Mouse (Mus musculus): Measurements from ENCODE around the gene Map3k14. TPM values are rescaled to one million over a fixed set of nuclear protein-coding genes. Genes with fewer than 3 reads are reported as not detected.
"Not testable (repeated sequence)": the region's sequence is repeated elsewhere in the genome, so short reads cannot be mapped to it uniquely, and the experiment has no call there.

Map3k14 gene
- 1 to 10 TPM; 2.7 to 2.9 TPM for total RNA-seq (2021)

DNA sequence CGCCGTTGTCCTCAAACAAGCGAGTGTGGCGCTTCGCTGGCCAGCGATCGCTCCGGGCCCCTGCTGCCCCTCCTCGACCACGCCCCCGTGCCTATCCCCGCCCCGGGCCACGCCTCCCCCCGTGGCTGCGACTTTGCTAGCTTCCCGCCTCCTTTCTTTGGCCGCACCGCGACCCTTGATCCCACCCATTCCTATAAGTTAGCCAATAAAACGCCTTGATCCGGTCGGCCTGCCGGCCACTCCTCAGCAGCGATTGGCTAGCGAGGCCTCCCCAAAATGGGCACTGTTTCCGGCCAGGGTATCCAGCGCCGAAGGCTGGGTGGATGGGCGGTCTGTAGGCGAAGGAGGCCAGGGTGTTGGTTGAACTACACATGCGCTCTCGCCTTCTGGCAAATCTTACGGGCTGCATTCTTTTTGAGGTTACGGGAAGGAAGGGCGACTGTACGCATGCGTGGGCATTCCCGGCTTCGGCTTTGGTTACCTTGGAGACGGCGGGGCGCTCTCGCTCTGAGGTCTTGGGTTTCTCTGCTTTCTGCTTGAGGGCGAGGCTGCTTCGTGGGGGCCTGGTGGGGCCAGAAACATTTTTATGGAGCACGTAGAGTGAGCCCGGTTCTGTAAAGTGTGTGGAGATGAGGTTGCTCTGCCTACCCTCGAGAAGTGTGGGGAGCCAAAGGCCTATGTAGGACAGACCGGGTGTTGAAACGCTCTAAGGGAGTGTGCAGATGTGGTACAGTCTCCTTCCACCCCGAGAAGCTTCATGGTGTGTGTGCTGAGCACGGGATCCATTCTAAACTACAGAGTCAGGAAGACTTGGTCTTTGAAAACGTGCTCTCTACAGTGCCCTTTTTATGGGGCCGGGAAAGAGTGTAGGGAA lies at the start of gene Map3k14:
Gene Map3k14, minus strand, starts transcription at position 127 of the 874 bp plus-strand sequence.
- intact Hi-C loops (cut with DNase I): loop anchor here (5.0 kb wide), 3 partner anchors 35 to 240 kb away; partner anchors contain the start of genes Dcakd and Nmt1
- DNase-seq (ENCODE audit: low spot score): peak; percentile 100

DNA sequence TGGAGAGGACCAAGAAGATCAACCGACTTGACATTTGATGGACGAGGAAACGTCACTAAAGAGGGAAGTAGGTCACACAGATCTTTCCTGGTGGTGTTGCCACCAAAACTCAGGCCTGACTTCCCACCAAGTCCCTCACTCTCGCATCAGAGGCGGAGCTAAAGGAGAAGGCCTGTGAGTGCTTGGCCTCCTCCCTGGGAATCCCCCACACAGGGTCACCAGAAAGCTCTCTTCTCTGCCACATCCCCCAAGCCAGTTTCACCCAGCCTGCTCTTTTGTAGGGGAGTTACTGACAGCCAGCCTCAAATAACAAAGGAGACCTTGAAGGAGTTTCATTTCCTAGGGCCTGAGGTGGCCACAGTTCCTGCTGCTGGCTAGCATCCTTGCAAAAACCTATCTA lies 48.1 kb upstream of the Map3k14 start:
- intact Hi-C loops (cut with DNase I): no loop called here

DNA sequence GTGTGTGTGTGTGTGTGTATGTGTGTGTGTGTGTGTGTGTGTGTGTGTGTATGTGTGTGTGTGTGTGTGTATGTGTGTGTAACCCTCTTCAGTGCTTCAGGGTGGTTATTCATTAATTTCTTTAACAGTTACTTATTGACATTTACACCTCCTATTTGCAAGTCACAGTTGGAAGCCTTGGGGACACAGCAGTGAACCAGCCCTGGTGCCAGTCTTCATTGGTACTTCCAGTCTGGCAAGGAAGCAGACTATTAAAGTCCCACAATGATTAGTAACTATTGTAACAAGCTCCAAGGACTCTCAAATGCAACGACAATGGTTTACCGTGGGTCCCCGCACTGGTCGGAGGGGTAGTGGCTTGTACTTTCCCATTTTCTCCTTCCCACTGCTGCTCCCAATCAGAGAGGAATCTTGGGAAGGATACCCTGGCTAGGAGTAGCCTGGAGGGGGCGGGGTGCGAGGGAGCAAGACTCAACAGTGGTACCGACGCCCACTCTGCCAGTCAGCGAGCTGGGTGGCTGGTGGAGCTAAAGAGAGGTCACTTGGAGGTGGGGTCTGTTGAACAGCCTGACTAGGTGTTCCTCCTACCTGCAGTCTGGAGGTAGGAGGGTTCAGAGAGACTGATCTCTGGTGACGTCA lies 47.6 kb upstream of the Map3k14 start:
- no peak for DNase-seq (ENCODE audit: low spot score)
- intact Hi-C loops (cut with DNase I): no loop called here

More for the DNA sequence above, 48.1 kb upstream of the Map3k14 start:
- no peak for DNase-seq (ENCODE audit: low spot score)

DNA sequence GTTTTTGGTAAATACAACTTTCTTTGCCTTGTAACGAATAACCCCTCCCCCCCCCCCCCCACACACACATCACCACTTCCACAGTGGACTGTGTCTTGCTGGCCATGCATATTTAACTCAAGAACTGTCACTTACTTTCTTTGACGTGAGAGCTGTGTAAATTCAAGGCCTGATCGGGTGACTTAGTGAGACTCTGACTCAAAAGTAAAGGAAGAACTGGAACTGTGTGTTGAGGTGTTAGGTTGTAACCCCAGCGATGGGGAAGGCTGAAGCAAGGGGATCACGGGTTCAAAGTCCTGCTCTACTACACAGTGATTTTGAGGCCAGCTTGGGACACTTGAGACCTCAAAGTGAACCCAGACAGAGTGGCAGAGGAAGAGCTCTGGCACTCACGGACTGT lies 46.3 kb upstream of the Map3k14 start:
- intact Hi-C loops (cut with DNase I): no loop called here
- no peak for DNase-seq (ENCODE audit: low spot score)

DNA sequence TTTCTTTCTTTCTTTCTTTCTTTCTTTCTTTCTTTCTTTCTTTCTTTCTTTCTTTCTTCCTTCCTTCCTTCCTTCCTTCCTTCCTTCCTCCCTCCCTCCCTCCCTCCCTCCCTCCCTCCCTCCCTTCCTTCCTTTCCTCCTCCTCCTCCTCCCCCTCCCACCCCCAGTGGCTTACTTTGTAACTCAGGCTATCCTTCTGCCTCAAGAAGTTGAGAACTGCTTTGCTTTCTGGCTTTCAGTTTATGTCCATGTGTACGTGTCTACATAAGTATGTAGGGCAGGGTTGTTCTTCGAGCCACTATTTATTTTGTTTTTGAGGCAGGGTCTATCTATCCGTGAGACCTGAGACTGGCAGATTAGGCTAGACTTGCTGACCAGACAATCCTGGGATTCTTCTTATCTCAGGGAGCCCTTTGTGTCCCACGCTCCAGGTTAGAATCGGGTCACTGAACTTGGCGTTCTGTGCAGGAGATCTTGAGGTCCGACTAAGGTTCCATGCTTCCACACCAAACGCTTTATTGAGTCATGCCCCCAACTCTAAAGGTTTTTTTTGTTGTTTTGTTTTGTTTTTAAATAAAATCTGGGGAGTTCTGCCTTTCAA lies 45.5 kb upstream of the Map3k14 start:
- intact Hi-C loops (cut with DNase I): no loop called here
- DNase-seq (ENCODE audit: low spot score): no peak

DNA sequence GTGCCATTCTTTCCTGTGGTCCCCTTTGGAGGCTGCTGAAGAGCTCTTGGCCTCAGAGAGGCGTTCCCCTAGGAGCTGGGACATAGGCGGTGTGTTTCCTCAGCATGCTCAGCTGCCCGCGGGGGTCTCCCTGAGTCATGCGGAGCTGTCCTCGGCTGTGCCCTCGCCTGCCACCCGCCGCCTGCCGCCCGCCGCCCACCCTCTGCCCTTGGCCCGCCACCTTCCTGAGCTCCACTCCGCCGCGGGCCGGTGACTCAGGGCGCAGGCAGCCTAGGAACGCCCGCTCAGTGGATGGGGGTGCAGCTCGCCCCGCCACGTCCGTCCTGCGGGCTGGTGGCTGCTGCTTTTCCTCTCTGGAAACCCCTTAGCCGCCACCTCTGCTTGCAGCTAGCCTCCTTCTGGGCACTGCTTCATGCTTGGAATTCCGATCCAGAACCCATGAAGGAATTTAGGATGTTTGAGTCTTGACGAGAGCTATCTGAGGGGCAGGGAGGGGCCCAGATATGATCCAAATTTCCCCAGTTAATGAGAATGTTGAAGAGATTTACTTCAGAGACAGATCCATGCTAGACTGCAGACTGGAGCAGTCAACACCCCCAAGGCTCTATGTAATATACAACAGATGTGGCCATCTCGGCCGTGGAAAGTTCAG lies 44.8 kb upstream of the Map3k14 start:
- intact Hi-C loops (cut with DNase I): no loop called here
- DNase-seq (ENCODE audit: low spot score): peak; percentile 50

DNA sequence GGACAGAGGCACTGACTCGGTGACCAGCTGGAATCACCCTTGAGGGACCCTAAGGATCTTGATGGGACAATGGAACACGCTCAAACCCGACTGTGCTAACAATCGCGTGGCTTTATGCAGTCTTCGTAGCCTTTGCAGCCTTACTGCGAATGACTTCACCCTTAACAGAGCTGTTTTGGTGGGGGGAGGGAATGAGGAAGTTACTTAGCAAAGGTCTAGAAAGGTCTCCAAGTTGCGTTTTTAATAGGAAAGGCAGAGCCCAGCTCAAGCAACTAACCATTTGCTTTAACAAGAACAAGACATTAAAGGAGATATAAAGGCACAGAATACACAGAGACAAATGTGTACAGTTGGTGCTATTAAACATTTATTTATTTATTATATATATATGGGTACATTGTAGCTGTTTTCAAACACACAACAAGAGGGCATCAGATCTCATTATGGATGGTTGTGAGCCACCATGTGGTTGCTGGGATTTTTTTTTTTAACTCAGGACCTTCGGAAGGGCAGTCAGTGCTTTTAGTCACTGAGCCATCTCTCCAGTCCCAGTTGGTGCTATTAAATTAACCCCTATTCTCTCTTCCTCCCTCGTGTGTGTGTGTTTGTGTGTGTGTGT lies 42.8 kb upstream of the Map3k14 start:
- DNase-seq (ENCODE audit: low spot score): no peak
- intact Hi-C loops (cut with DNase I): no loop called here

DNA sequence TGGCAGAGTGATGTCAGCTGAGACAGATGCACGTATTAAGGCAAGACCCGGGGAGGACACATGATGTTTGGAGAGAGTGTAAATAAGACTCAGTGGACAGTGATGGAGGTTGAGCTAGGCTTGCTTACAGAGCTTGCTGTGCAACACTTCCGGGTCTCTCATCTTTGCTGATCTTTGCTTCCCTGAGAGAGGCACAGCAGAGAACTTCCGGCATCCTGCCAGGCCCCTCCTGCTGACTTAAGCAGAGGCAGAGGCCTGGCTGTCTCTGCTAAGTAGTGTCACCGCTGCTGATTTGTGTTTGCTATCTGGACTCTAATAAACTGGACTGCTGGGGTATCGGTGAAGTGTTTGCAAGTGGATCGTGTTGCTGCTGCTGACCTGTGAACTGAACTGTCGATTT lies 40.6 kb upstream of the Map3k14 start:
- peak; percentile 47 for DNase-seq (ENCODE audit: low spot score)
- intact Hi-C loops (cut with DNase I): no loop called here

DNA sequence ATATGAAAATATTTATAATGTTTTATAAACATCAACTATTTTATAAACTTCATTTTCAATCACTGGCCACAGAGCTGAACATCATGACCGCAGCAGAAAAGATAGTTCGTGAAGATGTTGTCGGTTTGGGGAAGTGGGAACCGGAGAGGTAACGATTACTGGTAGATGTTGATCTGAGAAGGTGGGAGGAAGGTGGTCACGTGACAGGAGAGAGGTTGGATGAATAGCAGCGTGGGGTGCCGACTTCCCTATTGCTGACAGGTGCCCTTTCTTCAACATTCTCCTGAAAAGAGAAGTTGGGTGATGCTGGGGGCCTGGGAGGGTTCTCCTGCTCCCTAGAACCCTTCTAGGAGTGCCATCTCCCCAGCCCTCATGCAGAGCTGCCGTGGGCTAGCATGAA lies 37.3 kb upstream of the Map3k14 start:
- DNase-seq (ENCODE audit: low spot score): no peak
- intact Hi-C loops (cut with DNase I): no loop called here

DNA sequence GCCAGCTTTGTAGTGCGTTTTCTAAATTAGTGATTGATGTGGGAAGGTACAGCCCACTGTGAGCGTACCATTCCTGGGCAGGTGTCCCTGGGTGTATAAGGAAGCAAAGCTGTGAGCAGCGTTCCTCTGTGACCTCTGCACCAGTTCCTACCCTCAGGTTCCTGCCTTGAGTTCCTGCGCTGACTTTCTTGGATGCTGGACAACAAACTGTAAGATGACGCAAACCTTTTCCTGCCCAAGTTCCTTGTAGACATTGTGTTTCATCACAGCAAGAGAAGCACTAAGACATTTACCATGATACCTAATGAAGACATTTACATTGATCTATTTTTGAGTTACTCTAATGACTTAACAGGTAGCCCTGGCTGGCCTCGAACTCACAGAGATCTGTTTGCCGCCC lies 27.5 kb upstream of the Map3k14 start:
- intact Hi-C loops (cut with DNase I): no loop called here
- no peak for DNase-seq (ENCODE audit: low spot score)

DNA sequence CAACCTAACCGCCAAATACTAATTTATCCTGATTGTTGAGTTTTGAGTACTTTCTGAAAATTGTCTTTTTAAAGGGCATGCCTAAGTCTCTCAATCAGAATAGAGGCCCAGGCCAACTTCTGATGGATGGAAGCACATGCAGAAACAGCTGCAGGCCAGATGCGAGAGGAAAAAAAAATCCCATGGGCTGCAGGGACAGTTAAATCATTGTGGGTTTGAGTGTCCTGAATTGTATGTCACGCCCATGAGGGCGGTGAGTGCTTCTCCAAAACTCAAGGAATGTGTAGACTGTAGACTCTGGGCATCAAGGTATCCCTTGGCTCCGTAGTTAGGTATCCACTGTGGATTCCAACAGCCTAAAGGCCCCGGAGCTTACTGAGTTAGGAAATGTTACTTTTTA lies 26.8 kb upstream of the Map3k14 start:
- peak; percentile 31 for DNase-seq (ENCODE audit: low spot score)
- intact Hi-C loops (cut with DNase I): no loop called here

DNA sequence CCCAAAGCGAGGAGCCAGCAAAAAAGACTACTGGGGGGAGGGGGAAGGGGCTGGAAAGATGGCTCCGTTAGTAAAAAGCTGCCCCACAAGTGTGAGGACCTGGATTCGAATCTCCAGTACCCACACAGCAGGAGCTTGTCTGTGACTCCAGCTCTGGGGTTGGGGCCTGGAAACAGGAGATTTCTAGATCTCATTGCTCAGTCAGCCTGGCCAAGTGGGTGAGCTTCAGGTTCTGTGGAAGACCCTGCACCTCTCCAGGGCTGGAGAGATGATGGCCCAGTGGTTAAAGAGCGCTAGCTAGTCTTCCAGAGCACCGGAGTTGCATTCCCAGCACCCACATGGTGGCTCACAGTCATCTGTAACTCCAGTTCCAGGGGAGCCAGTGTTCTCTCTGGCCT lies 25.6 kb upstream of the Map3k14 start:
- DNase-seq (ENCODE audit: low spot score): no peak
- intact Hi-C loops (cut with DNase I): no loop called here

DNA sequence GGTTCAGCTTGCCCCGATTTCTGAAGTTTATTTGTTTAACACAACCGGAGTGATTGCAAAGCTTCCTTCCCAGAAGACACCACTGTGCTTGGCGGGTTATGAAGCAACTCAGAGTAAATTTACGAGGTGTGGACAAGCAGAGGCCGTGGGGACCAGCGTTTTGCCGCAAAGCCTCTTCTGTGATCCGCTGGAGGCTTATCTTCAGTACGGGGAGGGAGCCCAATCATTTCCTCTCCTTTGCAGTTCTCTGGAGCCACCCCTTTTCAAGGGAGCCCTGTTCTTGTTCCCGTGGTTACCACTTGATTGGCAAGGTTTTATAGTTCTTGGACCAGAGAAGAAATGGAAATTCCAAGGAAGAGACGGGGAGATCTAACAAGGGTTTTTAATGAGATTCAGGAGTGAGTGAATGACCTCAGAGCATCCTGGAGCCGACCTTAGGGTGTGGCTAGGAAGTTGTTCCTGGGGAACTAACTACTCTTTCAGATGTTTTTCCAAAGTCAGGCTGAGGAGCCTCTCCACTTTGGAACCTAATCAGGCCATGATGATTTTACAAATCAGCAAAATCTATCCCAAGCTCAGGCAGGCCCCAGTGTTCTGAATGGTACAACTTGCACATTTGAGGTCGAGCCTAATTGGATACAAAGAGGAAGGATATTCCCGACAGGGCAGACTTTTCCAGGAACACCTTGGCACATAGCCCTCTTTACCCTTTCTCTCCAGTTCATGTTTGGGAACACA lies 25.0 kb upstream of the Map3k14 start:
- DNase-seq (ENCODE audit: low spot score): peak; percentile 58
- intact Hi-C loops (cut with DNase I): no loop called here

DNA sequence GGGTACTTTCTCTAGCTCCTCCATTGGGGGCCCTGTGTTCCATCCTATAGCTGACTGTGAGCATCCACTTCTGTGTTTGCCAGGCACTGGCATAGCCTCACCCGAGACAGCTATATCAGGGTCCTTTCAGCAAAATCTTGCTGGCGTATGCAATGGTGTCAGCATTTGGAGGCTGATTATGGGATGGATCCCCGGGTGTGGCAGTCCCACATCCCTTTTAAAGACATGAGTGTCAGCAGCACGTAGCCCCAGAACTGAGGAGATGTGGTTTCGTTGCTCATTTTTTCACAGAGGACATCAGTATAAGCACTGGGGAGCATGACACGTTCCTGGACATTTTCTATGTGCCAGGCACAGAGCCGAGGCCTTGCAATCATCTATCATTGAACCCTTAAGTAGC lies 23.6 kb upstream of the Map3k14 start:
- intact Hi-C loops (cut with DNase I); DNase-seq (ENCODE audit: low spot score): not testable (repeated sequence)

DNA sequence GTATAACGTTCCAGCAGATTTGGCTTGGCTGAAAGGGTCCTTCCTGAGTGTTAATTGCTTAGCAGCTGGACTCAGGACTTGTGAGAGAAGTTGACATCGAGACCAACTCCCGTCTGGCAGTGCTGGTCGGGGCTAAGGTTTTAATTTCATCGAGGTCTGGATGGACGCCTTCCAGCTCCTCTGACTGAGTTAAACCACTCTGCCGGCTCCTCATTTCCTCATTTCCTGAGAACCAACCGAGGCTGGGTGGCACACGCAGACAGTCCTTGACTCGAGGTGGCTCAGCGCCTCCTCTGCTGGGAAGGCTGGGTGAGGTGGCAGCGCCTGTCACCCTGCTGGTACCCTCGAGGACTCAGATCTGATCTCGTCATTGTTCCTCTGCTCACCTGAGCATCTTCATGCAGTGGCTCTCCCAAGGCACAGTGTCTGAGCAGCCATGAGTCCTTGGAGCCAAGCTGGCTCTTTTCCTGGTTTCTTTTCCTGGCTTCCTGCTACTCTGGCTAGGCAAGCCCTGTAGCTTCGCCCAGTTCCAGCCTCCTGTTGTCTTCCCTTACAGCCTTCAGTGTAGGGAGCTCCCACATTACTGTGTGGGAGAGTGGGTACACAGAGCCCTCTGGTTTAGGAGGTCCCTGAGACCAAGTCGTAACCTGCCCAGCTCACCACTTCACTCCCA lies 21.2 kb upstream of the Map3k14 start:
- no peak for DNase-seq (ENCODE audit: low spot score)
- intact Hi-C loops (cut with DNase I): no loop called here

DNA sequence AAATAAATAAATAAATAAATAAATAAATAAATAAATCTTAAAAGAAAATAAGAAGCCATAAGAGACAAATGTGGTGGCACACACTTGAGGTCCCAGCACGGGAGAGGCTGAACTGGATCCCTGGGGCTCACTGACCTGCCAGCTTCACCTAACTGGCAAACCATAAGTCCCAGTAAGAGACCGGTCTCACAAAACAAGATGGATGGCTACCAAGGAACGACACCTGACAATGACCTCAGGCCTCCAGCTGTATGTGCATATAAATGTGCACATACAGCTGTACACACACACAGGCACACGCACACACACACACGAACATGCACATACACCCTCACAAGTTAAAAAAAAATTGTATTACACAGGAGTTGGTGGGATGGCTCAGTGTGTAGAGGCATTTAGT lies 19.6 kb upstream of the Map3k14 start:
- intact Hi-C loops (cut with DNase I): no loop called here
- DNase-seq (ENCODE audit: low spot score): no peak

DNA sequence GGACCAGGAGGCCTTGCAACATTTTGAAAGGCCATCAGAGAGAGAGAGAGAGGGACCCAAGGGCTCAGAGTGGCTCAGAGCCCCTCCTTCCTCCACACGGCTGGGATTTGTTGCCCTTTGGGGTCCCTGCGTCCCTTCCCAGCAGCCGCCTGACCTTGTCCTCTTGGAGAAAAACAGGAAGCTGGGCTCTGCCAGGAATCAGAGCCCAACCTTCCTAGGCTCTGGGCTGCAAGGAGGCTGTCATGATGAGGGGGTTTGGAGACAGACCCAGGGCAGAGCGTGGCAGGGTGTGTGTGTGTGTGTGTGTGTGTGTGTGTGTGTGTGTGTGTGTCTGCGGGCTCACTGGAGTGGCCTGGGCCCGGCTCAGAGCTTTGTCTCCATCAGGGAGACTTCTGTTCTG lies 18.7 kb upstream of the Map3k14 start:
- DNase-seq (ENCODE audit: low spot score): no peak
- intact Hi-C loops (cut with DNase I): no loop called here

DNA sequence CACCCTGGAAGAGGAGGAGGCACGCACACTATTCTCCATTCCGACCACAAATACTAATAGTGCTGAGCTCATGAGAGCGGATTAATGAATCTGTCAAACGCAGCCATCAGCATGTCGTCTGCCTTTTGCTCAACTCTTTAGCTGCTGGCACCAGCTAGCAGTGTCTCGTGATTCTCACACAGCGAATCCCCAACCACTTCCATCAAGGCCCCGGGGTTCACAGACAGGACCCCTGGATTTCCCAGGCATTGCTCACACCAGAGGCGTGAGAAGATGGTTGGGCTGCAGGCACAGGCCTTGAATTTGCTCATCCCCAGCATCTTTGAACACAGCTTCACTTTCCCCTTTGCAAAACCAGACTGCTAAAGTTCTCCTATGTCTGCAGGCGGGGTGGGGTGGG lies 18.0 kb upstream of the Map3k14 start:
- no peak for DNase-seq (ENCODE audit: low spot score)
- intact Hi-C loops (cut with DNase I): no loop called here

DNA sequence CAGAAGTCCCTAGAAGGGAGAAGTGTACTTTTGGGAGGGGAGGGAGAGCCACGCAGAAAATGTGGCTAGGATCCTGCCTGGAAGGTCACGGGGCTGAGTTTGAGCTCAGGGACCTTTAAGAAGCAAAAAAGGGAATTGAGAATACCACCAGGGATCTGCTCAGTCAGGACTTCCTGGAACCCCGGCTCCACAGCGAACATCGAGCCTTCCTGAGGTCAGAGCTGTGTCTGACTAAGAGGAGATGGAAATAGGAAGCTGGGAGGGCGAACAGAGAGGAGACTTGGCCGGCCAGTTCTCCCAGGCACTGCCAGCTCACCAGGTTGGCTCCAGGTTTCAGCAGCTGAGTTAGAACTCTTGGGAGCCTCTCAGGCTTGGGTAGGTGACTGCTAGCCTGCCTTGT lies 14.5 kb upstream of the Map3k14 start:
- intact Hi-C loops (cut with DNase I): no loop called here
- DNase-seq (ENCODE audit: low spot score): no peak
